Mouse (Mus musculus): Measurements from ENCODE around the gene Ccl4.

The Ccl4 gene

GRCm38 (mm10) chr11:83662204-83662603 lies at the start of gene Ccl4:
Gene Ccl4, plus strand, starts transcription at chr11:83662584.
- in situ Hi-C loops (cut with MboI, MseI): no loop called here

GRCm38 (mm10) chr11:83616586-83616985 lies 45.8 kb upstream of the Ccl4 start:
- in situ Hi-C loops (cut with MboI, MseI): no loop called here

GRCm38 (mm10) chr11:83618238-83618637 lies 44.1 kb upstream of the Ccl4 start:
- in situ Hi-C loops (cut with MboI, MseI): no loop called here

- in situ Hi-C loops (cut with MboI, MseI): no loop called here
Observed at GRCm38 (mm10) chr11:83619037-83619436, 43.3 kb upstream of the Ccl4 start.

GRCm38 (mm10) chr11:83623586-83623985 lies 38.8 kb upstream of the Ccl4 start:
- in situ Hi-C loops (cut with MboI, MseI): loop anchor here (5.0 kb wide), 2 partner anchors 36 to 106 kb away; no protein-coding TSS in a partner anchor

GRCm38 (mm10) chr11:83628808-83629207 lies 33.6 kb upstream of the Ccl4 start:
- in situ Hi-C loops (cut with MboI, MseI): no loop called here

GRCm38 (mm10) chr11:83630630-83631029 lies 31.8 kb upstream of the Ccl4 start:
- in situ Hi-C loops (cut with MboI, MseI): loop anchor here (10.0 kb wide), 1 partner anchor 104 kb away; no protein-coding TSS in a partner anchor

GRCm38 (mm10) chr11:83631065-83631464 lies 31.3 kb upstream of the Ccl4 start:
- in situ Hi-C loops (cut with MboI, MseI): loop anchor here (10.0 kb wide), 1 partner anchor 104 kb away; no protein-coding TSS in a partner anchor

- in situ Hi-C loops (cut with MboI, MseI): loop anchor here (10.0 kb wide), 1 partner anchor 102 kb away; no protein-coding TSS in a partner anchor
Observed at GRCm38 (mm10) chr11:83632744-83633143, 29.6 kb upstream of the Ccl4 start.

GRCm38 (mm10) chr11:83634425-83634824 lies 28.0 kb upstream of the Ccl4 start:
- in situ Hi-C loops (cut with MboI, MseI): loop anchor here (10.0 kb wide), 1 partner anchor 100 kb away; no protein-coding TSS in a partner anchor

GRCm38 (mm10) chr11:83634898-83635297 lies 27.5 kb upstream of the Ccl4 start:
- in situ Hi-C loops (cut with MboI, MseI): loop anchor here (10.0 kb wide), 1 partner anchor 100 kb away; no protein-coding TSS in a partner anchor

GRCm38 (mm10) chr11:83636742-83637235 lies 25.6 kb upstream of the Ccl4 start:
- in situ Hi-C loops (cut with MboI, MseI): loop anchor here (10.0 kb wide), 1 partner anchor 98 kb away; no protein-coding TSS in a partner anchor

- in situ Hi-C loops (cut with MboI, MseI): loop anchor here (10.0 kb wide), 1 partner anchor 96 kb away; no protein-coding TSS in a partner anchor
Observed at GRCm38 (mm10) chr11:83638934-83639333, 23.4 kb upstream of the Ccl4 start.

GRCm38 (mm10) chr11:83639533-83639932 lies 22.9 kb upstream of the Ccl4 start:
- in situ Hi-C loops (cut with MboI, MseI): loop anchor here (10.0 kb wide), 1 partner anchor 95 kb away; no protein-coding TSS in a partner anchor

- in situ Hi-C loops (cut with MboI, MseI): no loop called here
Observed at GRCm38 (mm10) chr11:83640141-83640540, 22.2 kb upstream of the Ccl4 start.

GRCm38 (mm10) chr11:83641216-83641615 lies 21.2 kb upstream of the Ccl4 start:
- in situ Hi-C loops (cut with MboI, MseI): no loop called here

- in situ Hi-C loops (cut with MboI, MseI): no loop called here
Observed at GRCm38 (mm10) chr11:83645521-83645920, 16.9 kb upstream of the Ccl4 start, which contains the start of gene Rpl9-ps1. Gene Rpl9-ps1, minus strand, starts transcription at chr11:83645621.

GRCm38 (mm10) chr11:83646356-83647149 lies 15.8 kb upstream of the Ccl4 start:
- in situ Hi-C loops (cut with MboI, MseI): no loop called here

- in situ Hi-C loops (cut with MboI, MseI): no loop called here
Observed at GRCm38 (mm10) chr11:83649305-83649841, 13.0 kb upstream of the Ccl4 start, which contains the start of gene Ccl3. Gene Ccl3, minus strand, starts transcription at chr11:83649355.

GRCm38 (mm10) chr11:83654606-83655005 lies 7.8 kb upstream of the Ccl4 start:
- in situ Hi-C loops (cut with MboI, MseI): no loop called here

- in situ Hi-C loops (cut with MboI, MseI): no loop called here
Observed at GRCm38 (mm10) chr11:83657508-83657907, 4.9 kb upstream of the Ccl4 start.

- in situ Hi-C loops (cut with MboI, MseI): no loop called here
Observed at GRCm38 (mm10) chr11:83658797-83659196, 3.6 kb upstream of the Ccl4 start.
